Mouse (Mus musculus): ENCODE results near the gene Lrrc23.

The Lrrc23 gene

GRCm38 (mm10) chr6:124744755-124745321 lies 34.7 kb downstream of the Lrrc23 start:
- in situ Hi-C loops (cut with MboI, MseI): loop anchor here in 1 of 2 experiments (10.0 kb wide), 1 partner anchor 1940 kb away; the partner anchor contains the start of gene Slc2a3

DNA sequence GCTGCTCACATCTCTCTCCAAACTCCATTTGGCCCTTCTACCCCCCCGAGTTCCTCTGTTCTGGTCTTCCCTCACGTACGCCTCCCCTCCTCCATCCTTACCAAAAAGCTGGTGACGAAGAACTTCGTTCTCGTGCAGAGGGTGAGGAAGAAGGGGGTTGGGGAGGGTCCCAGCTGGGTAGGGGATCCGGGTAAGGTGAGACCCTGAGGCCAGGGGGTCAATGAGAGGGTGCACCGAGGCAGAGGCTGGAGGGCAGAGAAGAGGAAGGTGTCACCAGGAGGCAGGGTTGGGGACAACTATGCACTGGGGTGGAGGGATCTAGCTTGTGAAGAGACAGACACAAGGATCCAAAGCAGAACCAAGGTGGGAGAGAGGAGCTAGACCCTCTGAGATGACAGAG lies 35.9 kb downstream of the Lrrc23 start:
- in situ Hi-C loops (cut with MboI, MseI): loop anchor here in 1 of 2 experiments (10.0 kb wide), 1 partner anchor 1939 kb away; the partner anchor contains the start of gene Slc2a3

DNA sequence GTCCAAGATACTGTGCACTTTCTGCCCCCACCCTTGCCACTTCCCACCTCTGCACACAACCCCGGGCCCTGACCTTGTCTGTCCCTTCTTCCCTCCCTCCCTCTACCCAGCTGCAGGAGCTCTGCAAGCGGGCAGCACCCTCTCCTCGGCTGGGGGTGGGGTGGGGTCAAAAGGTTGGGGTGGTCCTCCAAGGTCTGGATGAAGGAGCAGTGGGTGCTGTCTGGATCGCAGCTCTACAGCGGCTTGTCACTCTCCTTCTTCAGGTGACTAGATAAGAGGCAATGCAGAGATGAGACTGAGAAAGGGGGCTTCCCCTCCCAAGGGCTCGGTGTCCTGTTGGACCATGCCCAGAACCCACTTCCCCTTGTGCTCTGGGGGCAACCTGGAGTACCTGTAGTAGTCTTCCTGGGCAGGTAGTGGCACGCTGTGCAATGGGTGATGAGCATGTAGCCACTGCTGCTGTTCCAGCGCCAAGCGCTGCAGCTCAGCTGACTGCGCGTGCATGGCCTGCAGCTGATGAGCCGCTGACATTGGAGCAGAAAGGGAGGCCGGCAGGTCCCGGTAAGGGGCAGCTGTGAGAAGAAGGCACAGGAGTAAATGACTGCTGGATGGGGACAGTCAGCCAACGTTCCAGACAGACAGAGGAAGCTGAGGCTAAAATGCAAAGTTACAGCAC lies 36.5 kb downstream of the Lrrc23 start:
- in situ Hi-C loops (cut with MboI, MseI): loop anchor here in 1 of 2 experiments (10.0 kb wide), 1 partner anchor 1938 kb away; the partner anchor contains the start of gene Slc2a3

- in situ Hi-C loops (cut with MboI, MseI): loop anchor here in 1 of 2 experiments (10.0 kb wide), 1 partner anchor 1937 kb away; the partner anchor contains the start of gene Slc2a3
Observed at GRCm38 (mm10) chr6:124741842-124742241, 37.7 kb downstream of the Lrrc23 start.

DNA sequence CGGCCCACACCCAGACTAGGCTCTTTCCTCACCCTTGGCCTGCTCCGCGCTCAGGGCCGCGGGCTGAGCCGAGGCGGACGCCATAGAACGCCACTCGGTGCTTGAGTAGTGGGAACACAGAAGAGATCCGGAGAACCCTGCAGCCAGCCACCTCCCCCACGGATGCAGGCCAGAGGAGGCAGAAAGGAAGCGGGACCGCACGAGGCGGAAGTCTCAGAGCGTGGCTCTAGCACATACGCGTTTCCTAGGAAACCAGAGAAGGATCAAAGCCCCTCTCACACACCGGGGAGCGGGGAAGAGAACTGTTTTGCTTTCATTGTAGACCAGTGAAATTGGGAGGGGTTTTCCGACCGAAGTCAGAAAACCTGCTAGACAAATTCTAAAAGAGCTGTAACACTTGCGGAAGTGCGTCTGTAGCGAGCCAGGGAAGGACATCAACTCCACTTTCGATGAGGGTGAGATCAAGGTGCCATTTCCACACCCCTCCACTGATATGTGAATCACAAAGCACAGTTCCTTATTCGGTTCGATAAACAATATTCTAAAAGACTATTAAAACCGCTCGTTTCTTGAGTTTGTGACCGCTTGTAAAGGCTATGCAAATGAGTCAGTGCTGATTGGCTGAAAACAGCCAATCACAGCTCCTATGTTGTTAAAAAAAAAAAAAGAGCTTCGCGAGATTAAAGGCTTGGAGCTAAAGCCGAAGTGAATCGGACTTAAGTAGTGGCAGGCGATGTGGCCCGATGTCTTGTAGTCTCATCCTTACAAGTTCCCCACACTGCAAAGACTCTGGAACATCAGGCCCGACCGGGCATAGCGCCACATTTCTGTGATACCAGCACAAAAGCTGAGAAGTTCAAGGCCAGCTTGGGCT lies 38.4 kb downstream of the Lrrc23 start, which contains the start of gene Grcc10:
Gene Grcc10 (minus strand): TSS at position 487 of the 874 bp plus-strand sequence.
- in situ Hi-C loops (cut with MboI, MseI): loop anchor here in 1 of 2 experiments (10.0 kb wide), 1 partner anchor 1936 kb away; the partner anchor contains the start of gene Slc2a3

DNA sequence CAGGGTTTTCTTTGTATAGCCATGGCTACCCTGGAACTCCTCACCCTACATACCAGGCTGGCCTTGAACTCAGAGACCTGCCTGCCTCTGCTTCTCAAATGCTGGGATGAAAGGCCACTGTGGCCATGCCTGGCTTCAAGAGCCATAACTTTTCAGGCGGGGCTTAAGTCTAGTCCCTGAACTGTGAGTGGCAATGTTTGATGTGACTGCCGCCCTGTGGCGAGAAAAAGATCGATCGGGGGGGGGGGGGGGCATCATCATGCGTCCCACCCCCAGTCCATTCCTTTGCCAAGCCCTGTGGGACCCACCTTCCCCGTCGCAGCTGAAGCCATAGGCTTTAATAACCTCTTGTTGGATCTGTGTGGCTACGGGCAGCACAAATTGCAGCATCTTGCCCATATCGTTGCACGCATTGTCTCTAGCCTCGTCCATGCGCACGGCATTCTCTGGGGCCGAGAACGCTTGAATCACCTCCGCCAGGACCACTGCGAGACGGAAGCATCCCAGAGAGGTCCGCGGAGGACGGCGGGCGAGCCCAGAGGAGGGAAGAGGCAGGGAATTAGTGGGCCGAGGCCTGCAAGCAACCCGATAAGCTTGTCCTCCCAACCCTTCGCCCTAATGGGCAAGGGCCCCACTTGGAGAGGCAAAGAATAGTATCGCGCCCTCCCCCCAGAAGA lies 39.2 kb downstream of the Lrrc23 start:
- in situ Hi-C loops (cut with MboI, MseI): loop anchor here in 1 of 2 experiments (10.0 kb wide), 1 partner anchor 1936 kb away; the partner anchor contains the start of gene Slc2a3

- in situ Hi-C loops (cut with MboI, MseI): no loop called here
Observed at GRCm38 (mm10) chr6:124739231-124739796, 40.2 kb downstream of the Lrrc23 start.

DNA sequence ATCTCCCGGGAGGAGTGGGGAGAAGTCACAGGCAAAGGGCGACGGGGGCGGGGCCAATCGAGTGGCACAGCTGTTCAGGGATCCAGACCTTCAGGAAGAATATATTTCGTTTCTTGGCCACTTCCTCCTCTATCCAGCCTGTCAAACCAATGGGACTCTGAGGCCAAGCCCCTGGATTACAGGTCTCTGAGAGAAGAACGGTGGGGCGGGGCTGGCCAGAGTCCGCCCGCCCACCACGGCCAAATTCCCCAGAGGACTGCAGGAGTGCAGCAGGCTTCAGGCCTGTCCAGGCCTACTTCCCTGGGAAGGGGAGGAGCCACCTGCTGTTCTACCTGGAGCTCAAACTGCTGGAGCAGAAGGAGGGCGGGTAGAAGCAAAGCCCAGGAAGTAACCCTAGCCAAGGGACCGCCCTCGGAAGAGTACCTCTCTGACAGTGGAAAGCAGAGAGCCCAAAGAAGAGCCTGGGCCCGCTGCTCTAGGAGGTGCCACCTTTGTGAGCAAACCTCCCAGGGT lies 41.0 kb downstream of the Lrrc23 start, which contains the start of gene Ptpn6:
Gene Ptpn6 (minus strand): TSS at position 204 of the 513 bp plus-strand sequence.
- in situ Hi-C loops (cut with MboI, MseI): no loop called here

DNA sequence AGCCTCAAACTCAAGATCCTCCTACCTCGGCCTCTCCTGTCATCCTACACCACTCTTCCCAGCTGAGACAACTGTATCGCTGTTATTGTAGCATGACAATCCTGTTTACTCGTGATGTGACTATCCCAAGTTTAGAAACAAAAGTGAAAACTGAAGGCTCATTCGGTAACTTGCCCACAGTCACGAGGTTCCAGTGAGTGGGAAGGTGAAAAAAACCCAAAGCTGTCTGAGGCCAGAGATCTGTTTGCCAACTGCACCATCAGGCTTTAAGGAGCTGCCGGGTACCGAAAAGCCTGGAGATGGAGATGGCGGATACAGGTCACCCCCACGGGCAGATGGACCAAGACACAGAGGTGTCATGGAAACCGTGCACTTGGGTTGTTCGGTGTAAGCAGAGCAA lies 42.5 kb downstream of the Lrrc23 start:
- in situ Hi-C loops (cut with MboI, MseI): no loop called here

GRCm38 (mm10) chr6:124734417-124734816 lies 45.1 kb downstream of the Lrrc23 start:
- in situ Hi-C loops (cut with MboI, MseI): no loop called here

DNA sequence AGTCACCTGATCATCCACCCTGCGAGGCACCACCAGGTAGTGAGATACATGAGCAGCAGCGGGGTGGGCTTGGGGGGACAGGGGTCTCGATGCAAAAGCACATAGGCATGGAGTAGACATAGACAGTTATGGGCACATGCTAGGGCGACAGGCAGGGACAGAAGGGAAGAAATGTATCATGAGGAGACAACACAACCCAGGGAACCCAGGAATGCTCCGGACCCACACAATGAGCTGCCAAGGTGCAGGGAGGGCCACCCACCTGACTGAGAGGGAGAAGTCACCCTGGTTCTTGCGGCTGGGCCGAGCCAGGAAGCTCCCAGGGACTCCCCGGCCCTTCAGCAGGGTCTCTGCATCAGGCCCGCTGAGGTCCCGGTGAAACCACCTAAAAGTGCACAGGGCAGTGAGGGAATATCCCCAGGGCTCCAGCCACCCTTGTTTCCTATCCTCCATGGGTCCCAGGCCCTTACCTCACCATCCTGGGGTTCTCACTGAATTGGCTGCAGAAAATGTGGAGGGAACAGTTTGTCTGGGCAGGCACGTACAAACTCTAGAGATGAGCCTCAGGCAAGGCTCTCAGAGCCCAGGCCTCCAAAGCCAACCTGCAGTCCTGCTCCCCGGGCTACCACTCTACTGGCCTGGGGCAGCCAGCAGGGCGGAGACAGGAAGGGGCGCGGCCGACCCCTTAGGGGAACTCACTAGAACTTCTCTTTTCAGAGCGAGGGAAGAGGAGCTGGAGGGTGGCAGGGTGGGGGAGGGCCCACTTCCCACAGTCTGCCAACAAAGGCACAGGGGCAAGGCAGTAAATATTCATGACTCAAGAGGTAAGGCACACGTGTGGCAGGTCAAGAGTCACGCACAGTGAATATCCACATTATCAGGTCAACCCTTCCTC lies 46.8 kb downstream of the Lrrc23 start:
- in situ Hi-C loops (cut with MboI, MseI): no loop called here

- in situ Hi-C loops (cut with MboI, MseI): no loop called here
Observed at GRCm38 (mm10) chr6:124731038-124731437, 48.5 kb downstream of the Lrrc23 start.

GRCm38 (mm10) chr6:124729850-124730705 lies 49.4 kb downstream of the Lrrc23 start:
- in situ Hi-C loops (cut with MboI, MseI): no loop called here

DNA sequence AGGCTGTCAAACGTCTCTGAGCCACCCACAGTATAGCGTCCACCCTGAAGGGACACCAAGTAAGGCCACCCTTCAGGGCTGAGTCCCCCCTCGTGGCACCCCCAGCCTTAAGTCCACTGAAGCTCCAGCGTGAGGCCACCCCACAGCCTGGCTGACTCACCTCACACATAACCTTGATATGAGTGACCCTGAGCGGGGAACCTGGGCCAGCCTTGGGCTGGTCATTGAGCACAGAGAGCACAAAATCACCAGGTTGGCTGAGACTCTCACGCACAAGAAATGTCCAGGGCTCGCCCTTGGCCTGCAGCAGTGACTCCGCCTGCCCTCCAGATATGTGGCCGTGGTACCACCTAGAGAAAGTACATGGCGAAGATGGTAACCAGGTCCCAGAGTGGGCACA lies 50.9 kb downstream of the Lrrc23 start:
- in situ Hi-C loops (cut with MboI, MseI): no loop called here

DNA sequence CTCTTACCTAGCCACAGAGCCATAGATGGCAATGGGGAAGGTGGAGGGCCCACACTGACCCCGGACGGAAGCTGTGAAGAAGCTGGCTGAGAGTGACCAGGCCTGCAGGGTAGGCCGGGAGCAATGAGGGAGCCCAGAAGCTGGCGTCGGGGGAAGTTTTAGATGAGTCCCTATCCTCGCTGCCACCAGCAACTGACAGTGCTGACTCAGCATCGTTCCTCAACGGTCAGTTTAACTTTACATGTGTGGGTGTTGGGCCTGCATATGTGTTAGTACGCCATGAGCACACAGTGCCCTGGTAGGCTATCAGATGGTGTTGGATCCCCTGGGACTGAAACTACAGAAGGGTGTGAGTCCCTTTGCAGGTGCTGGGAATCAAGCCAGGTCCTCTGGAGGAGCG lies 55.1 kb downstream of the Lrrc23 start:
- in situ Hi-C loops (cut with MboI, MseI): no loop called here

- in situ Hi-C loops (cut with MboI, MseI): no loop called here
Observed at GRCm38 (mm10) chr6:124723541-124723940, 56.0 kb downstream of the Lrrc23 start.

DNA sequence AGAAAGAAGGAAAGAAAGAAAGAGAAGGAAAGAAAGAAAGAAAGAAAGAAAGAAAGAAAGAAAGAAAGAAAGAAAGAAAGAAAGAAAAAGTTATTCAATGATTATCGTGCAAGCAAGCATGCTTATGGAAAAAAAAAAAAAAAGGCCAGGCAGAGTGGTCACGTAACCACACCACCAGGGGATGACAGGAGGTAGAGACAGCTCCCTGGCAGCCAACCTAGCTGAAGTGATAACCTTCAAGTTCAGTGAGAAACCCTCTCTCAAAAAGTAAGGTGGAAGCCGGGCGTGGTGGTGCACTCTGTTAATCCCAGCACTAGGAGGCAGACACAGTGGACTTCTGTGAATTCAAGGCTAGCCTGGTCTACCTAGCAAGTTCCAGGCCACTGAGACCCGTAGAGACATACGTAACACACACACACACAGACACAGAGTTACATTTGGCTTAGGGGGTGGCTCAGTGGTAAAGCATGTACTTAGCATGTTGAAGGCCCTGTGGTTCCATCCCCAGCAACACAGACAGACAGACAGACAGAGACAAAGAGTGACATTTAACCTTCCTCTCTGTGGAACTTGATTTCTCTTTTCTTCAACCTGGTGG lies 56.6 kb downstream of the Lrrc23 start:
- in situ Hi-C loops (cut with MboI, MseI): no loop called here

GRCm38 (mm10) chr6:124720904-124721303 lies 58.6 kb downstream of the Lrrc23 start:
- in situ Hi-C loops (cut with MboI, MseI): no loop called here
